Mouse (Mus musculus): ENCODE data around the gene Ubtf. TPM values are rescaled to one million over a fixed set of nuclear protein-coding genes. Genes with fewer than 3 reads are reported as not detected.
"Not testable (repeated sequence)": the region's sequence is repeated elsewhere in the genome, so short reads cannot be mapped to it uniquely, and the experiment has no call there.

The Ubtf gene
- total RNA-seq, 1 experiment from 2014 or later: 196 TPM

GRCm38 (mm10) chr11:102288913-102289312 lies 30.6 kb downstream of the Ubtf start:
- ATAC-seq (replicated peaks in 1 of 2; ENCODE audit: insufficient read depth in 1 of 2, low FRiP score in 2 of 2, low TSS enrichment in 1 of 2, low read depth in 1 of 2, poor library complexity in 2 of 2, severe bottlenecking in 2 of 2): no peak

- ATAC-seq (replicated peaks in 1 of 2; ENCODE audit: insufficient read depth in 1 of 2, low FRiP score in 2 of 2, low TSS enrichment in 1 of 2, low read depth in 1 of 2, poor library complexity in 2 of 2, severe bottlenecking in 2 of 2): no peak
These were observed 31.3 kb downstream of the Ubtf start for GRCm38 (mm10) chr11:102288027-102288804.

DNA sequence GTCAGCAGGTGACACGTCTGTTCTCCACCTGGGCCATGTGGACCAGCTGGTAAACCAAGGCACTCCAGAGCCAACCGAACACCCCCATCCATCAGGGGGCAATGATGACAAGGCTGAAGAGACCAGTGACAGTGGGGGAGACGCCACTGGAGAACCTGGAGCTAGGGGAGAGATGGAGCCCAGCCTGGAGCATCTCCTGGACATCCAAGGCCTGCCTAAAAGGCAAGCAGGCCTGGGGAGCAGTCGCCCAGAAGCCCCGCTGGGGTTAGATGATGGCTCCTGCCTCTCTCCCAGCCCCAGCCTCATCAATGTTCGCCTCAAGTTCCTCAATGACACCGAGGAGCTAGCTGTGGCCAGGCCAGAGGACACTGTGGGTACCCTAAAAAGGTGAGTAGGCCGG lies 32.1 kb downstream of the Ubtf start:
- no peak for ATAC-seq (replicated peaks in 1 of 2; ENCODE audit: insufficient read depth in 1 of 2, low FRiP score in 2 of 2, low TSS enrichment in 1 of 2, low read depth in 1 of 2, poor library complexity in 2 of 2, severe bottlenecking in 2 of 2)

DNA sequence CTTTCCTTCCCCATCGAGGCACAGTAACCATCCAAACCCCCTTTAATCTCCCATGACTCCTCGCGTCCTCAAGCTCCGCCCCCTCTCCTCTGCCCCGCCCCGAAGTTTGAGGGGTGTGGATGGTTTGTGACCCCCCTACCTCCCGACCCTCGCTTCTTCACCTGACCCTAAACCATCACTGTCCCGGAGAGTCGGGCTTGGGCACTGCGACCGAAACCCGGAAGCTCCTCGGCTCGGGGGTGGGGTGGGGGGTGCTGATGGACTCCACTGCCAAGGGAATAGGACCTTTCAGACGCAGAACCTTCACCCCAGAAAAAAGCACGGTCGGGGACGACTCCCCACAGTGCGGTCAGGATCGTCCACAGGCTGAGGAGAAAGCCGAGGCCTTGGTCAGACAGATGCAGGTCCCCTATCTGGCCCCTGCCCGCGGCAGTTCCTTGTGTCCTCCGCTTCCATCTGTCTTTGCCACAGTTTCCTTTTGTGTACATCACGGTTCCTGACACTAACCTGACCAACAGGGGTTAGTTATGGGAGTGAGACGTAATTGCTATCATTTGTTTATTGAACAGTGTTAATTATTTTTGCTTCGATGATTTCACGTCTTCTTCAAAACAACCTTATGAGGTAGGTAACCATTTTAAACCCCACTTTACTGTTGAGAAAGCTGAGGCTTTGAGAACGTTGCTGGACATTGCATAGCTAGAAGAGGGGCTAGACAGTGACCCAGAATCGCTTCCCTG lies 34.3 kb downstream of the Ubtf start:
- peak; percentile 51 to 56 for ATAC-seq (replicated peaks in 1 of 2; ENCODE audit: insufficient read depth in 1 of 2, low FRiP score in 2 of 2, low TSS enrichment in 1 of 2, low read depth in 1 of 2, poor library complexity in 2 of 2, severe bottlenecking in 2 of 2)

- peak; percentile 93 to 96 for ATAC-seq (replicated peaks in 1 of 2; ENCODE audit: insufficient read depth in 1 of 2, low FRiP score in 2 of 2, low TSS enrichment in 1 of 2, low read depth in 1 of 2, poor library complexity in 2 of 2, severe bottlenecking in 2 of 2)
These were observed 34.9 kb downstream of the Ubtf start, which contains the start of gene Tmub2 for GRCm38 (mm10) chr11:102284501-102285094. Gene Tmub2, plus strand, starts transcription at chr11:102284931.

- ATAC-seq (replicated peaks in 1 of 2; ENCODE audit: insufficient read depth in 1 of 2, low FRiP score in 2 of 2, low TSS enrichment in 1 of 2, low read depth in 1 of 2, poor library complexity in 2 of 2, severe bottlenecking in 2 of 2): no peak
These were observed 35.6 kb downstream of the Ubtf start for GRCm38 (mm10) chr11:102283922-102284321.

- not testable (repeated sequence) for ATAC-seq (replicated peaks in 1 of 2; ENCODE audit: insufficient read depth in 1 of 2, low FRiP score in 2 of 2, low TSS enrichment in 1 of 2, low read depth in 1 of 2, poor library complexity in 2 of 2, severe bottlenecking in 2 of 2)
These were observed 39.3 kb downstream of the Ubtf start for GRCm38 (mm10) chr11:102280267-102280666.

- ATAC-seq (replicated peaks in 1 of 2; ENCODE audit: insufficient read depth in 1 of 2, low FRiP score in 2 of 2, low TSS enrichment in 1 of 2, low read depth in 1 of 2, poor library complexity in 2 of 2, severe bottlenecking in 2 of 2): no peak
These were observed 39.9 kb downstream of the Ubtf start for GRCm38 (mm10) chr11:102279595-102279994.

GRCm38 (mm10) chr11:102277754-102278153 lies 41.8 kb downstream of the Ubtf start:
- ATAC-seq (replicated peaks in 1 of 2; ENCODE audit: insufficient read depth in 1 of 2, low FRiP score in 2 of 2, low TSS enrichment in 1 of 2, low read depth in 1 of 2, poor library complexity in 2 of 2, severe bottlenecking in 2 of 2): no peak

DNA sequence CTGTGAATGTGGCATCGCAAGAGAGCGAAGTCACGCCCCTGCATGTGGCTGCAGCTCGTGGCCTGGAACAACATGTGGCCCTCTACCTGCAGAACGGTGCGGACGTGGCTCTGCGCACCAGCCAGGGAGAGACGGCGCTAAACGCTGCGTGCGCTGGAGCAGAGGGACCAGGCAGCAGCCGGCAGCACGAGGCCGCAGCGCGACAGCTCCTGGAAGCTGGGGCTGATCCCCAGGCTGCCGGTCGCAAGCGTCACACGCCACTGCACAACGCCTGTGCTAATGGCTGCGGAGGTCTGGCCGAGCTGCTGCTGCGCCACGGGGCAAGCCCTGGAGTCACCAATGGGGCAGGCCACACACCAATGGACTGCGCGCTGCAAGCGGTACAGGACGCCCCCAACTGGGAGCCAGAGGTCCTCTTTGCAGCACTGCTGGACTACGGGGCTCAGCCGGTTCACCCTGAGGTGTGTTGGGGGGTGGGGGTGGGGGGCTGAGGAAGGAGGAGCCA lies 43.1 kb downstream of the Ubtf start:
- peak; percentile 32 to 73; a peak in 3 of 4 replicates for ATAC-seq (replicated peaks in 1 of 2; ENCODE audit: insufficient read depth in 1 of 2, low FRiP score in 2 of 2, low TSS enrichment in 1 of 2, low read depth in 1 of 2, poor library complexity in 2 of 2, severe bottlenecking in 2 of 2)

DNA sequence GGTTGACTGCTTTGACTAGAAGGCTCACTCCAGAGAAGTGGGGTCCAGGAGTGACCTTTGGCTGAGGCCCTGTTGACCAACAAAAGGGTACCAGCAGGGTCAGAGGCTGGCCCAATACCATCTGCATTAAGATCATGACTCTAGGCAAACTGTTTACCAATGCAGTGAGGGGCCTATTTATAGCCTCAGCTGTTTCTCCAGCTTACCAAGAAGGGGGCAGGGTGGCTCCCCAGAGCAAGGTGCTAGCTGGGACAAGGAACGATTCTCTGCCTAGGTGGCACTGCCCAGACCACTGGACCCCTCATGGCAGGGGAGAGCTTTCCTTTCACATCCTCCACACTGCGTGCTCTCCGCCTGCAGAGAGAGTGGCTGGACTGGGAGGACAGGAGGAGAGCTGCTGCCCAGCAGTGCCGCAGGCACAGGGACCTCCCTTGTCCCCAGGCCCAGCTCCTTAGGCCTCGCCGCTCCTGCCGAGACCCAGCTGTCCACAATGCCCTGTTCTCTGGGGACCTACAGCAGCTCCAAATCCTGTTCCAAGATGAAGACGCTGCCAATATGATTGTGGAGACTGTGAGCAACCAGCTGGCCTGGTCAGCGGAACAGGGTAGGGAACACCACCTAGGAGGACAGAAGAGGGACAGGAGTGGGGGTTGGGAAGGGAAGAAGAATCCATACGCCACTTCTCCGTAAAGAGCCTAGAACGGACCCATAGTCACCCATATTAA lies 50.9 kb downstream of the Ubtf start, which contains the start of gene Asb16:
Gene Asb16, plus strand, starts transcription at position 224 of the 725 bp plus-strand sequence.
- no peak for ATAC-seq (replicated peaks in 1 of 2; ENCODE audit: insufficient read depth in 1 of 2, low FRiP score in 2 of 2, low TSS enrichment in 1 of 2, low read depth in 1 of 2, poor library complexity in 2 of 2, severe bottlenecking in 2 of 2)

DNA sequence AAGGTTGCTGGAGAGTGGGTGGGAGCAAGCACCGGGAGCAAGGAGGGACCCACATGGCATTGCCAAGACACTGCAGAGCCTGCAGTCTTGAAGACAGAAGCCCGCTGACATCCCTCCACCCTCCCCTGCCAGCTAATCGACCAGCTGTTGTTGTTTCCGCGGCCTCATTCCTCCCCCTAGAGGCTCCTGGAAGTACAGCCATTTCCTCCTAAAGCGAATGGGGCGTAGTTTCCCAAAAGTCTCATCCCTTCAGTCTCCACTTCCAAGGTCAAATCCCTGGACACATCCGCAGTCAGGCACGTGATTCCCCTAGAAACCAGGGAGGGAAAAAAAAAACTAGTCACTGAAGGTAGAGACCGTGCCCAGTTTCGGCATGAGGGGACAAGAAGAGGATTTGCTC lies 52.1 kb downstream of the Ubtf start:
- peak; percentile 83 to 88 for ATAC-seq (replicated peaks in 1 of 2; ENCODE audit: insufficient read depth in 1 of 2, low FRiP score in 2 of 2, low TSS enrichment in 1 of 2, low read depth in 1 of 2, poor library complexity in 2 of 2, severe bottlenecking in 2 of 2)

DNA sequence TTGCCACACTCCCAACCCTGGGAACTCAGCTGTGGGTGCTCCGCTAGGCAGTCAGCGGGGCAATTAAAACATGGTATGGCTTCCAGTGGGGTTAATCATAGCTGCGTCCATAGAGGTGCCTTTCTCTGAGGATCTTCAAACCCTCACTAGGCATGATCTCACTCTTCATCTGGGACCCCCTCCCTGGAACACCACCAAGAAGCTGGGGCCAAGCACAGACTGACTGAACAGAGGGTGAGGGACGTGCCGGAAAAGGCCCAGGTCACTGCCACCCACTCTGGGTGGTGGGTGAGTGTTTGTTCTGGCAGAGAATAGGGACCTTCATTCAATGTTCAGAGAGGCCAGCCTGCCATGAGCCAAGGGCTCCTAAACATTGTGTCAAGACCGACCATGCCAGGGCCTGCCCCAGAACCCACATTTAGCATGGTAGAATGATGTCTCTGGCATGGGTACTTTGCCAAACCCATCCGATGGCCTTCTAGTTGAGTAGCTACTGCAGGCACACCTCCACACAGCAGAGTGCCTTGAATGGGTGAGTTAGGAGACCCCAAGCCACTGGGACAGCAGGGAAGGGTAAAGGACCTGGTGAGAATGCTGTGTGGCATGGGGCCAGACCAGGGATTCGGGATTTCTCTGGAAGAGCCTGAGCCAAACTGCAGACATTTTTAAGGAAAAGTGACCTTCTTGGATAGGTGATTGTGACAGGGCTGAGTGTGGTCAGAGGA lies 52.7 kb downstream of the Ubtf start:
- ATAC-seq (replicated peaks in 1 of 2; ENCODE audit: insufficient read depth in 1 of 2, low FRiP score in 2 of 2, low TSS enrichment in 1 of 2, low read depth in 1 of 2, poor library complexity in 2 of 2, severe bottlenecking in 2 of 2): no peak

DNA sequence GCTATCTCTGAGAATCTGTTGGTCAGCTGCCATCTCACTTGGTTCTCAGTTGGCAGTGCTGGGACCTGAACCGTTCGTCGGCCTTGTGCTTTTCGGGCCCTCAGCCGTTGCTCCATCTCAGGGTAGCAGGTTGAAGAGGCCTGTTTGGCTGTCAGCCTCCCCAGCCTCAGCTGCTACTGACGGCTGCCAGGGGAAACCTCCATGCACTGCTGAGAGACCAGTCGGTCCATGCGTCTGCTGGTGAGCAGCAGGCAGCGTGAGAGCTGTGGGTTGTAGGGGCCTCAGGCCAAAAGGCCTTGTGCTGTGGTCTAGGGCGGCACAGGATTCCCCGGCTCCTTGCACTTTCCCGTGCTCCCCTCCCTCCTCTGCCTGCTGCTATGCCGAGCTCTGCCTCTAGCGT lies 53.7 kb downstream of the Ubtf start:
- no peak for ATAC-seq (replicated peaks in 1 of 2; ENCODE audit: insufficient read depth in 1 of 2, low FRiP score in 2 of 2, low TSS enrichment in 1 of 2, low read depth in 1 of 2, poor library complexity in 2 of 2, severe bottlenecking in 2 of 2)

DNA sequence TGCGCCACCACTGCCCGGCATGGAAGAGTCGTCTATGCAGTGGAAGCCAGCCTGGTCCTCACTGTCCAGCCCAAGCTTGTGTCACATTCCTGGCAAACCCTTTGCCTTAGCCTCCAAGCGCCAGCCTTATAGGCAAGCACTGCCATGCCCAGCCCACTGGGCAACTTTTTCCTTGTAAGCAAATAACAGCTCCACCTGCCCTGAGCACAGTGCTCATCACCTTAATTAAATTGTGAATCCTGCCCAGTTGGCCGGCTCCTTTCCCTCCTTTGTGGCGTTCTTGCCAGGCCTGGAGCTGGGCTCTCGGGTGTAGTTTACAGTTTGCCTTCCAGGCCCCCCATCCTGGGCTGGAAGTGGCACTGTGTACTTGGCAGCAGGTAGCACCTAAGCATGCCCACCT lies 56.3 kb downstream of the Ubtf start:
- no peak for ATAC-seq (replicated peaks in 1 of 2; ENCODE audit: insufficient read depth in 1 of 2, low FRiP score in 2 of 2, low TSS enrichment in 1 of 2, low read depth in 1 of 2, poor library complexity in 2 of 2, severe bottlenecking in 2 of 2)

DNA sequence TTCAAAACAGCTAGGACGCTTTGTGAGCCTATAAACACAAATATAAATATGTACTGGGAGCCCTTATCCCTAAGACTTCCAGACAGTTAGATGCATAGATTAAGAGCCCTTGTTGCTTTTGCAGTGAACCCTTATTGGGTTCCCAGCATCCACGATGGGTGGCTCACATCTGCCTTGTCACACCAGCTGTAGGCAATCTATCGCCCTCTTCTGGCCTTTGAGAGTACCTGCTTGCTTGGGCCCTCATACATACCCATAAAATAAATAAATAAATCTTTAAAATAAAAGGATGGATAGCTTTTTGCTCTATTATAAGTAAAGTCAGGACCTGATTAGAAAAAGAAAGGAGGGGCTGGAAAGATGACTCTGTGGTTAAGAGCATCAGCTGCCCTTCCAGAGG lies 61.0 kb downstream of the Ubtf start:
- ATAC-seq (replicated peaks in 1 of 2; ENCODE audit: insufficient read depth in 1 of 2, low FRiP score in 2 of 2, low TSS enrichment in 1 of 2, low read depth in 1 of 2, poor library complexity in 2 of 2, severe bottlenecking in 2 of 2): no peak

GRCm38 (mm10) chr11:102258095-102258494 lies 61.4 kb downstream of the Ubtf start:
- ATAC-seq (replicated peaks in 1 of 2; ENCODE audit: insufficient read depth in 1 of 2, low FRiP score in 2 of 2, low TSS enrichment in 1 of 2, low read depth in 1 of 2, poor library complexity in 2 of 2, severe bottlenecking in 2 of 2): no peak

Measured in hematopoietic stem cell, adult 5-6 weeks (primary cell).